Mouse (Mus musculus) limb, embryonic 15.5 days (tissue): ENCODE measurements around the gene Vrtn. TPM values are rescaled to one million over a fixed set of nuclear protein-coding genes. Genes with fewer than 3 reads are reported as not detected.

Source experiments
- ATAC-seq: fragments of 200-750 bp; cut with Nextera tagmentation; 2 replicates; pipeline ENCODE4 v1.8.0; 2017; ENCODE audit warnings: low read depth, moderate TSS enrichment; ENCODE audit not compliant: insufficient number of reproducible peaks, low FRiP score, low TSS enrichment
- H3K27ac ChIP-seq: fragments of 300-500 bp; sonication (generic); 2 replicates; pipeline ENCODE4 v1.5.1; 2015; ENCODE audit warnings: moderate library complexity, mild to moderate bottlenecking, inconsistent platforms
- H3K27me3 ChIP-seq: fragments of 300-500 bp; sonication (generic); 2 replicates; pipeline ENCODE4 v1.6.1; 2015; ENCODE audit warnings: inconsistent platforms
- H3K36me3 ChIP-seq: fragments of 300-500 bp; sonication (generic); 2 replicates; pipeline ENCODE4 v1.6.1; 2015; ENCODE audit warnings: inconsistent platforms
- H3K4me1 ChIP-seq: fragments of 300-500 bp; sonication (generic); 2 replicates; pipeline ENCODE4 v1.6.1; 2015; ENCODE audit warnings: inconsistent platforms
- H3K4me2 ChIP-seq: fragments of 300-500 bp; sonication (generic); 2 replicates; pipeline ENCODE4 v1.6.1; 2015; ENCODE audit warnings: mild to moderate bottlenecking, inconsistent platforms
- H3K4me3 ChIP-seq: fragments of 300-500 bp; sonication (generic); 2 replicates; pipeline ENCODE4 v1.5.1; 2015; ENCODE audit warnings: mild to moderate bottlenecking, inconsistent platforms
- H3K9ac ChIP-seq: fragments of 300-500 bp; sonication (generic); 2 replicates; pipeline ENCODE4 v1.6.1; 2015; ENCODE audit warnings: inconsistent platforms
- H3K9me3 ChIP-seq: fragments of 300-500 bp; sonication (generic); 2 replicates; pipeline ENCODE4 v1.6.1; 2016; ENCODE audit warnings: inconsistent platforms
- WGBS: fragments of 180-500 bp; shearing (Covaris S2); methylation state at CpG from one replicate; pipeline ENCODE4 v1.1.7; 2015; 5-methylcytosine and 5-hydroxymethylcytosine counted together
- polyA plus RNA-seq: library from polyadenylated mRNA; unstranded; fragments of >200 nt; fragmentation: Nextera tagmentation; extraction: Ambion mirVana; gene quantifications from 2 replicates; pipeline ENCODE4 v1.2.1, GENCODE M21; 2015

The Vrtn gene
- polyA plus RNA-seq, 1 experiment from 2014 or later = not detected

- H3K4me3 ChIP-seq = no peak overlapping the region
- no peak for ATAC-seq
- peaks cover 30% of the 10 kb centered on the region for H3K27me3 ChIP-seq
- WGBS = 8% methylated on average over 9 of the region's 9 CpGs
- H3K4me1 ChIP-seq = peaks cover 2% of the 10 kb centered on the region; the same call in 1 of the 2 replicates
- no peaks in the 10 kb centered on the region for H3K9me3 ChIP-seq
- no peak overlapping the region for H3K27ac ChIP-seq
- no peak overlapping the region for H3K9ac ChIP-seq
- no peak overlapping the region for H3K4me2 ChIP-seq
- H3K36me3 ChIP-seq = no peaks in the 10 kb centered on the region
Measured at GRCm38 (mm10) chr12:84625116-84625515, 15.7 kb upstream of the Vrtn start.

DNA sequence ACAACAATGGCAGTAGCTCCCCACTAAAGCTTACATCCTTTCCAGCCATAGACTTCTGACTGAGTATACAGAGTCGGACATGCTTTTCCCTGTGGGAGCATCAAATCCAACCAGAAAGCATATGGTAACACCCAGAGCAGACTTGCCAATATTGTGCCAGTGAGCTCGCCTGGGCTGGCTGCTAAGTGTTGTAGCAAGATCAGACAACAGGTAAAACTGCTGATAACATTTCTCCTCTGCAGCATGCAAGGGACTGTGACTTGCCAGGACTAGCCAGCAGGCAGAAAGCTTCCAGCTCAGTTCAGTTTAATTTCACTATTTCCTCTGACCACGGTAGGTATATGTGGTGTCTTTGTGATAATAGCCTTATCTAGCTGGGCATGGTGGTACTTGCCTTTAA is 9.0 kb upstream of the Vrtn start:
- no peaks in the 10 kb centered on the region; the same call in 1 of the 2 replicates for H3K27me3 ChIP-seq
- no peak overlapping the region for H3K9ac ChIP-seq
- 60% methylated on average over 3 of the region's 3 CpGs for WGBS
- ATAC-seq = no peak
- no peaks in the 10 kb centered on the region for H3K9me3 ChIP-seq
- no peaks in the 10 kb centered on the region for H3K4me1 ChIP-seq
- H3K4me2 ChIP-seq = no peak overlapping the region
- no peak overlapping the region for H3K27ac ChIP-seq
- no peak overlapping the region for H3K4me3 ChIP-seq
- no peaks in the 10 kb centered on the region for H3K36me3 ChIP-seq

- WGBS = 13% methylated on average over 6 of the region's 6 CpGs
- no peak overlapping the region for H3K4me3 ChIP-seq
- H3K9me3 ChIP-seq = no peaks in the 10 kb centered on the region
- H3K27ac ChIP-seq = no peak overlapping the region
- no peak overlapping the region for H3K9ac ChIP-seq
- ATAC-seq = no peak
- H3K4me1 ChIP-seq = peaks cover 11% of the 10 kb centered on the region; the same call in 1 of the 2 replicates
- H3K4me2 ChIP-seq = no peak overlapping the region
- peaks cover 44% of the 10 kb centered on the region for H3K27me3 ChIP-seq
- no peaks in the 10 kb centered on the region for H3K36me3 ChIP-seq
Measured at GRCm38 (mm10) chr12:84640253-84640652, 566 bp upstream of the Vrtn start.

DNA sequence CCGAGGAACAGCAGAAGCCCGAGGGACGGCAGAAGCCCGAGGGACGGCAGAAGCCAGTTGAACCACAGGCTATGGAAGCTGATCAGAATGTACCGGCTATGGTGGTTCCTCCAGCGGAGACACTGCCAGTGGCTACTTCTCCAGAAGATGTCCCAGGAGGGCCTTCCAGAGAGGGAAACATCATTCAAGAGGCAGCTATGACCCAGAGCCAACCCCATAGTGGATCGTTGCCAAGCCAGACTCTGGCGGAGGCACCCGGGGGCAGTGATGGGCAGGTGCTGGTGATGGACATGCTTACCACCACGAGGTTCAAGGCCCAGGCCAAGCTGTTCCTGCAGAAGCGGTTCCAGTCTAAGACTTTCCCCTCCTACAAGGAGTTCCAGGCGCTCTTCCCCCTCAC is 9.4 kb downstream of the Vrtn start:
- ATAC-seq = no peak
- Histone ChIP-seq H3K4me3 (no peak overlapping the region), H3K4me1 (no peaks in the 10 kb centered on the region), H3K4me2 (no peak overlapping the region), H3K9me3 (no peaks in the 10 kb centered on the region), H3K27ac (no peak overlapping the region), H3K27me3 (peaks cover 12% of the 10 kb centered on the region; the same call in 1 of the 2 replicates), H3K36me3 (no peaks in the 10 kb centered on the region), H3K9ac (no peak overlapping the region)
- WGBS = 86% methylated on average over 13 of the region's 13 CpGs

DNA sequence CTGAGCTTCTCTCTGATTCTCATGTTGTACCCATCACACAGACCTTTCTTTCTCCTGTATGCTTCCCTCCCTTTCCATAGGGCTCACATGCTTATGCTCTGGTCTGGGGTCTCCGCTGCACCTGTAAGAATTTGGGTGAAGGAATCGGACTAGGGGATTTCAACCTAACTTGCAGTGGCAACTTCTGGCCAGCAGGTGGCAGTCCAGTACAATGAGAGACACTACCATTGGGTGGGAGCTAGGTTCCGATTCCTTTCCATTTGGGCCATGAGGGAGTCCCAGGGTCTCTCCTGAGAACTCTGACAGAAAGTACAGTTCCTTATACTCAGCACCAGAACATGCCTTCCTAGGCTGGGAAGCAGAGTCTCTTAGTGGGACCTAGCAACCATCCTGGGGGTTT is 13.1 kb downstream of the Vrtn start:
- Histone ChIP-seq H3K27ac (no peak overlapping the region), H3K4me3 (no peak overlapping the region), H3K4me1 (no peaks in the 10 kb centered on the region), H3K27me3 (peaks cover 12% of the 10 kb centered on the region; the same call in 1 of the 2 replicates), H3K4me2 (no peak overlapping the region), H3K9ac (no peak overlapping the region), H3K9me3 (no peaks in the 10 kb centered on the region), H3K36me3 (no peaks in the 10 kb centered on the region)
- WGBS = 21% methylated on average over 3 of the region's 3 CpGs
- ATAC-seq = no peak

GRCm38 (mm10) chr12:84670555-84670954 is 29.7 kb downstream of the Vrtn start:
- Histone ChIP-seq H3K36me3 (no peaks in the 10 kb centered on the region), H3K4me3 (no peak overlapping the region), H3K9ac (no peak overlapping the region), H3K4me2 (no peak overlapping the region), H3K4me1 (no peaks in the 10 kb centered on the region; the same call in 1 of the 2 replicates), H3K27ac (no peak overlapping the region), H3K9me3 (no peaks in the 10 kb centered on the region), H3K27me3 (0 out of 2 replicates have a peak, but pooled peaks cover 7% of the 10 kb centered on the region)
- ATAC-seq = no peak
- 95% methylated on average over 3 of the region's 3 CpGs for WGBS

GRCm38 (mm10) chr12:84671646-84672045 is 30.8 kb downstream of the Vrtn start:
- Histone ChIP-seq H3K4me3 (no peak overlapping the region), H3K9me3 (no peaks in the 10 kb centered on the region), H3K36me3 (no peaks in the 10 kb centered on the region), H3K27me3 (0 out of 2 replicates have a peak, but pooled peaks cover 7% of the 10 kb centered on the region), H3K27ac (no peak overlapping the region), H3K9ac (no peak overlapping the region), H3K4me1 (no peaks in the 10 kb centered on the region; the same call in 1 of the 2 replicates), H3K4me2 (no peak overlapping the region)
- no peak for ATAC-seq
- WGBS = 24% methylated on average over 10 of the region's 10 CpGs

- ATAC-seq = no peak
- no peak overlapping the region for H3K27ac ChIP-seq
- WGBS = 28% methylated on average over 14 of the region's 14 CpGs
Measured at GRCm38 (mm10) chr12:84674666-84675526, 34.1 kb downstream of the Vrtn start.

DNA sequence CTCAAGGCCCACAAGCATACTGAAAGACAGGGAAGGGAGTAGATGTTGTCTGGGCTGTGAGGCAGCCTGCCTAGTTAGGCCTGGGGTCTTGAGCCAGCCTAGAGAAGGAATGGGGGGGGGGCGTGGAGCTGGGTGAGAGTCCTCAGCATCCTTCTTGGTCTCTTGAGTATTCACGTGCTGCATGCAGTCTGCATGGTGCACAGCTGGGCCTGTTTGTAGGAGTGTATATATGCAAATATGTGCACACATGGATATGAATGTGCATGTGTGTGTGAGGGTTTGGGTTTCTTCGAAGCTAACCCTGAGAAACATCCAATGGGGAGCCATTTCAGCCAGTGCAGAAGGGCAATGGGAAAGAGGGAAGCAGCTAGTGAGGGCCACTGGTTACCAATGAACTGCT is 35.2 kb downstream of the Vrtn start:
- no peak for ATAC-seq
- Histone ChIP-seq H3K4me3 (no peak overlapping the region), H3K27ac (no peak overlapping the region), H3K9me3 (no peaks in the 10 kb centered on the region), H3K27me3 (peaks cover 17% of the 10 kb centered on the region), H3K4me2 (no peak overlapping the region), H3K4me1 (no peaks in the 10 kb centered on the region; the same call in 1 of the 2 replicates), H3K36me3 (no peaks in the 10 kb centered on the region), H3K9ac (no peak overlapping the region)
- 81% methylated on average over 3 of the region's 3 CpGs for WGBS

More at GRCm38 (mm10) chr12:84674666-84675526, 34.1 kb downstream of the Vrtn start:
- 0 out of 2 replicates have a peak, but pooled peaks cover 7% of the 10 kb centered on the region for H3K27me3 ChIP-seq
- H3K4me2 ChIP-seq = no peak overlapping the region
- no peak overlapping the region for H3K9ac ChIP-seq
- H3K9me3 ChIP-seq = no peaks in the 10 kb centered on the region
- no peaks in the 10 kb centered on the region; the same call in 1 of the 2 replicates for H3K4me1 ChIP-seq
- no peak overlapping the region for H3K4me3 ChIP-seq
- H3K36me3 ChIP-seq = no peaks in the 10 kb centered on the region

DNA sequence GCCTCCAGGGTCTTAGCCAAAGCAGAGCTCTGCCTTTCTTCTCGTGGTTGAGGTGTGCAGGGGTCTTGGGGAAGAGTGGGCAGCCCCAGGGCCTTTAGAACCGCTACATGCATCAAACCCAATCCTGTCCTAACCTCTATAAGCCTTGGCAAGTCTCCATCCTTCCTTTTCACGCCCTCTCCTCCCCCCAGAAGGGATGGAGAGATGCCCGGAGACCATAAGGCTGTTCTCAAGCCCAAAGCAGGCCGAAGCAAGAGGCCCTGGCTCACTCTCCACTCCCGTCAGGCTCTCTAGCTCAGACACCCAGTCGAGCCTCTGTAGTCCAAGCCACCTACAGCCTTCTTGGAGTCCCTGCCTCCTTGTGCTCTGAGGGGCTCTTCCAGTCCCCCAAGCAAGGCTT is 43.8 kb downstream of the Vrtn start:
- no peaks in the 10 kb centered on the region for H3K36me3 ChIP-seq
- no peak overlapping the region for H3K4me3 ChIP-seq
- no peak for ATAC-seq
- no peak overlapping the region for H3K9ac ChIP-seq
- H3K27me3 ChIP-seq = peaks cover 9% of the 10 kb centered on the region
- no peak overlapping the region for H3K27ac ChIP-seq
- no peak overlapping the region for H3K4me2 ChIP-seq
- no peaks in the 10 kb centered on the region for H3K9me3 ChIP-seq
- WGBS = 64% methylated on average over 7 of the region's 7 CpGs
- H3K4me1 ChIP-seq = no peaks in the 10 kb centered on the region

- Histone ChIP-seq H3K4me1 (no peaks in the 10 kb centered on the region), H3K9ac (no peak overlapping the region), H3K36me3 (no peaks in the 10 kb centered on the region), H3K9me3 (no peaks in the 10 kb centered on the region), H3K4me3 (no peak overlapping the region), H3K27me3 (no peaks in the 10 kb centered on the region), H3K4me2 (no peak overlapping the region), H3K27ac (no peak overlapping the region)
- WGBS = 46% methylated on average over 4 of the region's 4 CpGs
- ATAC-seq = no peak
Measured at GRCm38 (mm10) chr12:84686176-84686575, 45.4 kb downstream of the Vrtn start.

DNA sequence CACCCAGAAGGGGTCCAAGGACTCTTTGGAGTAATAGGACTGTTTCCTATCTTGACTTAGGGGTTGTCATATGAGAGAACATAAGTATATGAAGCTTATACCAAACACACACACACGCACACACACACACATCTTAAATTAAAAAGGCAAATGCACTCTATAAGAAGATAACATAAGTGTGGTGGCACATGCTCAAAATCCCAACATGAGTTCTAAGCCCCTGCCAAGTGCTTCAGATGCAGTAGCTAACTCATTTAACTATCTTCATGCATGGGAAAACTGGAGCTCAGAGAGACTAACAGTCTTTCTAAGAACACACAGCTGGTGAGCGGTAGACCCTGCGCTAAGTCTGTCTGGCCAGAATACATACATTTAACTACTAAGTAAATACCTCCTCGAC is 46.7 kb downstream of the Vrtn start:
- 83% methylated on average over 4 of the region's 4 CpGs for WGBS
- no peaks in the 10 kb centered on the region for H3K4me1 ChIP-seq
- H3K9ac ChIP-seq = no peak overlapping the region
- no peaks in the 10 kb centered on the region for H3K9me3 ChIP-seq
- no peak overlapping the region for H3K4me3 ChIP-seq
- H3K36me3 ChIP-seq = no peaks in the 10 kb centered on the region
- no peaks in the 10 kb centered on the region for H3K27me3 ChIP-seq
- no peak for ATAC-seq
- no peak overlapping the region for H3K4me2 ChIP-seq
- no peak overlapping the region for H3K27ac ChIP-seq
